Mouse (Mus musculus) liver, adult 2 months (tissue): ENCODE data around the gene Rras. TPM values are rescaled to one million over a fixed set of nuclear protein-coding genes. Genes with fewer than 3 reads are reported as not detected.

Experiments used
- DNase-seq: peaks from one replicate; pipeline ENCODE4 v3.0.0-alpha.2; 2011; ENCODE audit warnings: low read depth, low spot score; ENCODE audit errors: extremely low read depth
- H3K27ac ChIP-seq: fragments of 200-500 bp; replicated peaks from 2 replicates; pipeline ENCODE4 v1.5.1; 2012; ENCODE audit warnings: low read depth, mild to moderate bottlenecking, control low read depth, inconsistent platforms, low read length; ENCODE audit not compliant: insufficient read depth
- H3K27me3 ChIP-seq: fragments of 200-500 bp; 2 replicates; pipeline ENCODE4 v1.6.1; 2012; ENCODE audit warnings: mild to moderate bottlenecking, moderate library complexity, low read length, inconsistent platforms; ENCODE audit not compliant: control insufficient read depth, insufficient read depth
- H3K36me3 ChIP-seq: fragments of 200-500 bp; 2 replicates; pipeline ENCODE4 v1.6.1; 2012; ENCODE audit warnings: low read length, inconsistent platforms; ENCODE audit not compliant: control insufficient read depth, insufficient read depth
- H3K4me1 ChIP-seq: fragments of 200-500 bp; 2 replicates; pipeline ENCODE4 v1.6.1; 2011; ENCODE audit warnings: low read length; ENCODE audit not compliant: control insufficient read depth, insufficient read depth
- H3K4me3 ChIP-seq: fragments of 200-500 bp; 2 replicates; pipeline ENCODE4 v1.5.1; 2011; ENCODE audit warnings: low read depth, mild to moderate bottlenecking, control low read depth, low read length, moderate library complexity; ENCODE audit not compliant: insufficient read depth
- H3K79me2 ChIP-seq: fragments of 200-500 bp; 2 replicates; pipeline ENCODE4 v1.6.1; 2012; ENCODE audit warnings: inconsistent platforms, mild to moderate bottlenecking, low read length, moderate library complexity; ENCODE audit not compliant: control insufficient read depth, insufficient read depth
- H3K9ac ChIP-seq: fragments of 200-500 bp; 2 replicates; pipeline ENCODE4 v1.6.1; 2012; ENCODE audit warnings: low read depth, mild to moderate bottlenecking, control low read depth, inconsistent platforms, low read length
- CTCF ChIP-seq: fragments of 200-500 bp; IDR thresholded peaks from 2 replicates; pipeline ENCODE4 v1.5.1; 2011; ENCODE audit warnings: low read depth, low read length, control low read depth
- POLR2A ChIP-seq: fragments of 200-500 bp; IDR thresholded peaks from 2 replicates; pipeline ENCODE4 v1.6.1; 2011; ENCODE audit warnings: low read length, control low read depth; ENCODE audit not compliant: insufficient read depth; ENCODE audit errors: extremely low read depth
- WGBS: fragments of 180-500 bp; shearing (Covaris S2); methylation state at CpG from one replicate; pipeline ENCODE4 v1.1.7; 2018; 5-methylcytosine and 5-hydroxymethylcytosine counted together
- polyA plus RNA-seq: library from polyadenylated mRNA; depleted of rRNA; stranded (reverse); fragments of >200 nt; gene quantifications from 2 replicates; pipeline ENCODE4 v1.2.3, GENCODE M21; 2012
- total RNA-seq: library from RNA; depleted of rRNA; stranded (reverse); fragments of >200 nt; gene quantifications from 2 replicates; pipeline ENCODE4 v1.2.3, GENCODE M21; 2014

The Rras gene
- total and polyA plus RNA-seq, 2 experiments, result 8.9 to 54.9 TPM

DNA sequence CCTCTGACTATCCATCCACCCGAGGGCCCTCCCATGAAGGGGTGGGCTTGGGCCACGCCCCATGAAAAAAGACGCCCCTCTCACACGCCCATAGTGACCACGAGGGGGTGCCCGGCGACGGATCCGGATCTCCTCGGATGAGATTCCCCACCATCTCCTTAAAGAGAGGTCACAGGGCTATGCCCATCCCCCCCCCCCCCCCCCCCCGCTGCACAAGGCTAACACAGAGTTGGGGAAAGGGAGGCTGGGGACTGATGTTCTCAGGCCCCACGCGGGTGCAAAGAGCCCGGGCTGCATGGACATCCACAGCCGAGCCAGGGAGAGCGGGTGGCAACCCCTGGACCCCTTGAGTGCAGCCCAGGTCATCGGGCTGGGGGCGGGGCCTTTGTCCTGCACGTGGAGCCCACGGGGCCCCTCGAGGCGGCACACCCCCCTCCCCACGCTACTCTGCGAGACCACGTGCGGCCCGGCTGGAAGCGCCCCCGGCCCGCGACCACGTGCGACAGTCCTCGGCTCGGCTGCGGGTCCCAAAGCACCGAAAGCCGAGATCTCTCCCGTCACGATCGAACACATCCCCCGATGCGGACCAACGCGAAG lies 32.1 kb upstream of the Rras start:
- Histone ChIP-seq H3K9ac (peak overlapping the region; percentile 83), H3K27me3 (no peaks in the 10 kb centered on the region), H3K4me3 (peak overlapping the region; percentile 94), H3K79me2 (peaks cover 5% of the 10 kb centered on the region; the same call in 1 of the 2 replicates), H3K36me3 (peaks cover 3% of the 10 kb centered on the region; the same call in 1 of the 2 replicates), H3K4me1 (peaks cover 8% of the 10 kb centered on the region), H3K27ac (peak overlapping the region; percentile 64)
- WGBS, result under 1% methylated on average over 45 of the region's 45 CpGs
- peak; percentile 24; the same call in 1 of the 2 replicates for TF ChIP-seq CTCF
- no peak for TF ChIP-seq POLR2A
- DNase-seq, result no peak

DNA sequence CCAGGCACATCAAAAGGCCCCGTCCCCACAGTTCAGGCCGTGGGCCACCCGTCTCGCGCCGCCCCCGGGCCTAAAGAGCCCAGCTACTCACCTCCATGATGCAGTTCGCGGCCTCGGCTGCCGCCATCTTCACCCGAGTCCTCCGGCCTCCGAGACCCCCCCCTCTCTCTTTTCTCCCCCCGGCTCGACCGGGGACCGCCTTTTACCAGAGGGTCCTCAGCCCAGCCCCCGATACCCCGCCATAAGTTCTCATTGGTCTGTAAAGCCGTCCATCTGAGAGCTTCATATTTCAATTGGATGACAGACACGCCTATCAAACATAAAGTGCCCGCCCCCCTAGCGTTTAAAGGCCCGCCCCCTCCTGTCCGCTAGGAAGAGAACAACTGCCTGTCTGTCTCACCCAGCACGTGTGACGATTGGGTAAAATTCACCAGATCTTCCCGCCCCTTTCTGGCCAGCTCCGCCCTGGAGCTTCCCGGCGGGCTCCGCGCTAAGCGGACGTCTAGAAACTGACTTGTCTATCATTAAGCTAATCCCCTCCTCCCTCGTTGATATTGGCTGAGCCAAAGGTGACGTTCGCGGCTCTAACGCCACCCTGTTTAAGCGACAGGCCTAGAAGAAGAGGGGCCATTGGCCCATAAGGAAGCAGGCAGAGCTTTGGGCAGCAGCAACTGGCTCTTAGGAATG lies 31.4 kb upstream of the Rras start, which contains the start of gene Prmt1:
TSS of gene Prmt1 (minus strand) at position 377 of the 687 bp plus-strand sequence.
- no peaks in the 10 kb centered on the region for H3K27me3 ChIP-seq
- peaks cover 1% of the 10 kb centered on the region; the same call in 1 of the 2 replicates for H3K36me3 ChIP-seq
- peak within 1 kb of the TSS; percentile 78 for H3K27ac ChIP-seq
- peak; percentile 100 for DNase-seq
- under 1% methylated on average over 42 of the region's 42 CpGs for WGBS
- peaks cover 5% of the 10 kb centered on the region; the same call in 1 of the 2 replicates for H3K79me2 ChIP-seq
- peak within 1 kb of the TSS; percentile 83 for H3K9ac ChIP-seq
- peak within 1 kb of the TSS; percentile 94 for H3K4me3 ChIP-seq
- TF ChIP-seq CTCF (no peak), POLR2A (peak; percentile 21; the same call in 1 of the 2 replicates)
- peaks cover 8% of the 10 kb centered on the region for H3K4me1 ChIP-seq

DNA sequence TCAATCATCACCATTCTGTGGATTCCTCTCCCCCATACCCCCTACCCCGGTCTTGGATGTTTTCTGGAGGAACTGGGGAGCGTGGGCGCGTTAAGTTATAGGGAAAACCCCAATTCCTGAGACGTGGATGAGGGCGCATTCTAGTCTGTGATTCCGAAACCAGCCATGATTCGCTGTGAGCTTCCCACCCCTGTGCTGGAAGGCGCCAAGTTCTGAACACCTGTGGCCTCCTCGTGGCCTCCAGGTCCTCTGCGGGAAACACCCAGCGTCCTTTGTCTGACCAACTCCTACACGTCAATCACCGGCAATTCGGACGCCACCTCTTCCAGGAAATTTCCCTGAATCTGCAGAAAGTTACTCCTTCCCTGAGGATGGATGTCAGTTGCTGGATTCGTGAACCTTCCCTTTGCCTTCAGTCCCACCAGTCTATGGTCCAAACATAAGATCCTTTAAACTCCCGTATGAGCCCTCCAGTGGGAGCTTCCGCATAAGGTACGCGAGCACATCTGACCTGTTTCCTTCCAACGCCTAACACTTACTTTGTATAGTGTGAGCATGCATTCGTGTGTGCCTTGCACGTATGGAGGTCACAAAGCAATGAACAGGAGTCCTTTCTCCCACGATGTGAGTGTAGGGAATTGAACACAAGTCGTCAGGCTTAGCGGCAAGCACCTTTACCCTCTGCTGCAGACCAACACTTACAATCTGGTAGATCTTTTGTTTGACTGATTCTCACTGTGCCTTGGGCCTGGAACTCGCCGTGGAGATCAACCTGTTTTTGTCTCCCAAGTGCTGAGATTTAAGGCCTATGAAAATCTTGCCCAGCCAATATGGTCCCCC lies 30.7 kb upstream of the Rras start:
- peak overlapping the region; percentile 63 for H3K4me3 ChIP-seq
- TF ChIP-seq POLR2A, result 0 out of 2 replicates have a peak, but pooled peaks have one; percentile 16
- no peak for TF ChIP-seq CTCF
- no peaks in the 10 kb centered on the region for H3K27me3 ChIP-seq
- H3K4me1 ChIP-seq, result peaks cover 8% of the 10 kb centered on the region
- H3K79me2 ChIP-seq, result peaks cover 5% of the 10 kb centered on the region; the same call in 1 of the 2 replicates
- under 1% methylated on average over 29 of the region's 29 CpGs for WGBS
- DNase-seq, result no peak
- H3K27ac ChIP-seq, result peak overlapping the region; percentile 78
- H3K9ac ChIP-seq, result peak overlapping the region; percentile 70
- no peaks in the 10 kb centered on the region; the same call in 1 of the 2 replicates for H3K36me3 ChIP-seq

DNA sequence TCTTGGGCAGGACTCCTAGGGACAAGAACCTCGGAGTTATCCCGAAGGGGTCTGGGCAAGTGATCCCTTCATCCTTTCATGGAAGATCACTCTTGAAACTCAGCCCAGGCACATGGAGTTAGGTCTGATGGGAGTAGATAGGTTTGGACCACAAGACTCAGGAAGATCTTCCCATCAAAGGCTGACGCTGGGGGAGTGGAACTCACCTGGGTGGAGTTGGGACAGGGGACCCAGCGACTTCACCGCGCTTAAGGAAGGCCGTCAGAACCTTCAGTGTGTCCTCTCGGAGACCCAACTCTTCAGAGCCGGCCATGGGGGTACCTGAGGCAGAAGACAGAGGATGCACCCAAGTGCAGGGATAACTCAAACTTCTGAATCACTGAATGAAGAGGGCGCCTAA lies 21.1 kb upstream of the Rras start:
- Histone ChIP-seq H3K36me3 (peaks cover 10% of the 10 kb centered on the region; the same call in 1 of the 2 replicates), H3K79me2 (no peaks in the 10 kb centered on the region), H3K9ac (peak overlapping the region; percentile 46), H3K27ac (no peak overlapping the region), H3K27me3 (no peaks in the 10 kb centered on the region), H3K4me3 (peak overlapping the region; percentile 83; the same call in 1 of the 2 replicates), H3K4me1 (peaks cover 6% of the 10 kb centered on the region; the same call in 1 of the 2 replicates)
- TF ChIP-seq POLR2A, result no peak
- no peak for TF ChIP-seq CTCF
- DNase-seq, result no peak
- 18% methylated on average over 10 of the region's 10 CpGs for WGBS

DNA sequence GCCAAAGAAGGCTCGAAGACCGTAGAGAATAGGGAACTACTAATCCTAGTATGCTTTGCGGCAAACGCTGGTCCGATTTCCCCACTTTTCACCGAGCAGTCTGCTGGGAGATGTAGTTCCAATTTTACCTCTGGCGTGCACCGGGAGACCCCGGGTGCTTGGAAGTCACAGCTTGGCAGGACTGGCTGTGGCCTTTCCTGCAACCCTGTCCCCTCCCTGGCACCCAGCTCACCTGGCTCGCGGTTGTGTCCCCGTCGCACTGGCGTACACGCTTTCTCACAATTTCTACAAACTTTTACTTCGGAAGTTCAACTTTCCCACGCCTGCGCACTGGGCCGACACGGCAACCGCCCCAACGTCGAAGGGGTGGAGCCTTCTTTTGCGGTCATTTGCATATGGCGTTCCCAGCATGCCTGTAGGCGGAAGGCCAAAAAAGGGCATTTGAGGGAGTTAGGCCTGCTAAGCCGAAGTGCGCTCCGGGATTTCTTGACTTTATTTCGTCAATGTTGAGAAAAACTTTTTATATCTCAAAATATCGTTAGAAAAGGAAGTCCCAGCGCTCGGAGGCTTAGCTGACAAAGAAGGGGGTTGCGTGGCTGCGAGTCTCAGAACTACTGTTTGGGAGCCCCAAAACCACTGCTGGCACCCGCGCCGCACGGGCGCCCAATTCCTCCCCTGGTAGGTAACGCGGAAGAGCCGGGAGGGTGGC lies 20.4 kb upstream of the Rras start, which contains the start of gene Irf3:
TSS of gene Irf3 (plus strand) at position 418 of the 709 bp plus-strand sequence.
- 0 out of 2 replicates have a peak, but pooled peaks have one; percentile 60 for TF ChIP-seq POLR2A
- no peak for TF ChIP-seq CTCF
- Histone ChIP-seq H3K27ac (peak within 1 kb of the TSS; percentile 90), H3K9ac (peak within 1 kb of the TSS; percentile 88), H3K27me3 (no peaks in the 10 kb centered on the region), H3K79me2 (0 out of 2 replicates have a peak, but pooled peaks cover under 1% of the 10 kb centered on the region), H3K4me3 (peak within 1 kb of the TSS; percentile 83), H3K36me3 (peaks cover 10% of the 10 kb centered on the region; the same call in 1 of the 2 replicates), H3K4me1 (peaks cover 6% of the 10 kb centered on the region; the same call in 1 of the 2 replicates)
- DNase-seq, result peak; percentile 93
- under 1% methylated on average over 43 of the region's 43 CpGs for WGBS
